ENCODE assay signal across 17 mouse cellular contexts in genomic region chr1:54757291-54757690, GRCm38 (mm10).
"Had no signal": no experiment of that assay in that cellular context is flagged by ENCODE, and none has a peak within 500 bp of the region (broad histone marks: within the 10 kb centered on the region; RNA-seq: fewer than 3 reads in every experiment).

No protein-coding gene starts in this region.

- H3K4me3 ChIP-seq: lung, embryonic 15.5 days; megakaryocyte, embryonic 14.5 days; midbrain, embryonic 13.5 days; midbrain, embryonic 15.5 days; neural tube, embryonic 12.5 days; stomach, embryonic 15.5 days had no signal

- ATAC-seq: lung, postnatal 0 days; midbrain, embryonic 13.5 days; midbrain, embryonic 15.5 days had no signal

- H3K27ac ChIP-seq: lung, embryonic 15.5 days; macrophage; midbrain, embryonic 13.5 days; midbrain, embryonic 15.5 days; neural tube, embryonic 12.5 days; stomach, embryonic 15.5 days; stomach, postnatal 0 days had no signal

- DNase-seq: lung, adult 2 months; lung, postnatal 14 days; lung, postnatal 36 days; right cerebral cortex, postnatal 14 days; thymus, adult 2 months; thymus, postnatal 25 days; thymus, postnatal 4 days had no signal

- H3K9ac ChIP-seq: lung, embryonic 15.5 days; midbrain, embryonic 13.5 days; midbrain, embryonic 15.5 days; neural tube, embryonic 12.5 days; stomach, embryonic 15.5 days had no signal

- H3K27me3 ChIP-seq: lung, embryonic 15.5 days; megakaryocyte, embryonic 14.5 days; midbrain, embryonic 13.5 days; midbrain, embryonic 15.5 days; neural tube, embryonic 12.5 days; stomach, embryonic 15.5 days had no signal

- H3K4me2 ChIP-seq: lung, embryonic 15.5 days; midbrain, embryonic 11.5 days; midbrain, embryonic 13.5 days; midbrain, embryonic 15.5 days; neural tube, embryonic 12.5 days; stomach, embryonic 15.5 days had no signal

- H3K9me3 ChIP-seq: lung, embryonic 15.5 days; megakaryocyte, embryonic 14.5 days; midbrain, embryonic 13.5 days; midbrain, embryonic 15.5 days; neural tube, embryonic 12.5 days; stomach, embryonic 15.5 days had no signal

- H3K36me3 ChIP-seq: lung, embryonic 15.5 days; midbrain, embryonic 15.5 days; neural tube, embryonic 12.5 days; stomach, embryonic 15.5 days had no signal

- H3K4me1 ChIP-seq: lung, embryonic 15.5 days; midbrain, embryonic 13.5 days; midbrain, embryonic 15.5 days; neural tube, embryonic 12.5 days; stomach, embryonic 15.5 days had no signal
